Mouse (Mus musculus) cerebellum, postnatal 10 days (tissue): Measurements from ENCODE around the gene Tlnrd1.

Experiments used
- DNase-seq, 2 experiments: peaks; one replicate each; pipeline ENCODE4 v3.0.0; 2021; ENCODE audit warnings: mixed read lengths in 2 of 2

The Tlnrd1 gene

DNA sequence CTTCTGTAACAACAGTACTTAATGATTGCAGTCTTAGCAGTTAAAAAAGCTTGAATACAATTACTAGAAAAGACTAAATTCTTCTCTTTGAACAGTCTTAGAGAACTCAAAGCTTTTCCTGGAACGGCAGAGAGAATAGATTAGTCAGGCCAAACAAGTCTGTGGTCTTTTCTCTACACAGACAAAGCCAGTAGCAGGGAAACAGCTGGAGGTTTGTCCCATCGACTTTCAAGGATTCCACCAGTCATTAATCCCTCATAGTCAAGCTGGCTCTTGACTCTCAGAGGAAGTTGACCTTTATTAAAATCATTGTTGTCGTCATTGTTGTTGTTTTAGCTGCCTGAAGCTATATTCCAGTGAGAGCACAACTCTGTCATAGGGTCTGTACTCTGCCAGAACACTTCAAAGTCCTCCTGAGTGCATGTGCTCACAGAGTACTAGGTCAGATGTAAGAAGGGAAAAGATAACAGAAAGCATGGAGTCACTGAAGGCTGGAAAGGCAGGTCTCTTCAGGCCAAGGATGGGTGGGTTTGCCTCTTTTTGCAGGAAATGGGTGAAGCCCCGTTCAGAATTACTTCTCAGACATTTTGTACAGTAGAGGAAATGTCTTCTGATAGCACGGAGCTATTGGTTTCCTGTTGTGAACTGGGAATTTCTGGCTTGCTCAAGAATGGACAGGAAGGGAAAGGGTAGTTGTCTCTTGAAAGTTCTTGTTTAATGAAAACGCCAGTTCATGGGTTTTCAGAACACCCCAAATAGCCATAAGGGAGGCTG, 41.4 kb downstream of the Tlnrd1 start:
- DNase-seq = no peak

GRCm38 (mm10) chr7:83840076-83840475, 44.0 kb downstream of the Tlnrd1 start:
- DNase-seq = no peak

GRCm38 (mm10) chr7:83838525-83839224, 45.4 kb downstream of the Tlnrd1 start:
- no peak for DNase-seq
